Mouse (Mus musculus) MEL (cell line): Measurements from ENCODE around the gene Inip. TPM values are rescaled to one million over a fixed set of nuclear protein-coding genes. Genes with fewer than 3 reads are reported as not detected.

Experiments used
- DNase-seq: peaks from one replicate; pipeline ENCODE4 v3.0.0; 2011; ENCODE audit warnings: low read depth, low spot score
- H3K27ac ChIP-seq: 2 replicates; pipeline ENCODE4 v1.5.1; 2012; ENCODE audit warnings: low read depth, mild to moderate bottlenecking, control low read depth, low read length, moderate library complexity; ENCODE audit not compliant: control insufficient read depth
- H3K27me3 ChIP-seq, 2 experiments: fragments of 150-350 bp in 1 of 2; sonication (generic) in 1 of 2; 2 replicates each; pipeline ENCODE4 v1.6.1; 2012; ENCODE audit warnings: low read length in 2 of 2, mild to moderate bottlenecking in 2 of 2, improper control_type of control experiment in 1 of 2, moderate library complexity in 1 of 2; ENCODE audit not compliant: insufficient read depth in 2 of 2, control insufficient read depth in 1 of 2
- H3K36me3 ChIP-seq, 2 experiments: 2 replicates each; pipeline ENCODE4 v1.6.1; 2012 to 2014; ENCODE audit warnings: low read length in 2 of 2, improper control_type of control experiment in 1 of 2, inconsistent platforms in 1 of 2, mild to moderate bottlenecking in 1 of 2; ENCODE audit not compliant: insufficient read depth in 2 of 2, control insufficient read depth in 1 of 2
- H3K4me1 ChIP-seq, 2 experiments: fragments of 150-350 bp in 1 of 2; sonication (generic) in 1 of 2; 2 replicates each; pipeline ENCODE4 v1.6.1; 2012; ENCODE audit warnings: low read length in 2 of 2, improper control_type of control experiment in 1 of 2, mild to moderate bottlenecking in 1 of 2; ENCODE audit not compliant: insufficient read depth in 2 of 2, control insufficient read depth in 1 of 2
- H3K4me3 ChIP-seq, 2 experiments: fragments of 150-350 bp in 1 of 2; sonication (generic) in 1 of 2; 2 replicates each; pipeline ENCODE4 v1.5.1; 2012; ENCODE audit warnings: low read depth in 2 of 2, low read length in 2 of 2, mild to moderate bottlenecking in 2 of 2, moderate library complexity in 2 of 2, control low read depth in 1 of 2, improper control_type of control experiment in 1 of 2; ENCODE audit not compliant: control insufficient read depth in 1 of 2, insufficient read depth in 1 of 2
- H3K79me2 ChIP-seq: 2 replicates; pipeline ENCODE4 v1.6.1; 2012; ENCODE audit warnings: mild to moderate bottlenecking, low read length, moderate library complexity; ENCODE audit not compliant: control insufficient read depth, poor library complexity, insufficient read depth
- H3K9ac ChIP-seq: 2 replicates; pipeline ENCODE4 v1.6.1; 2012; ENCODE audit warnings: low read depth, mild to moderate bottlenecking, control low read depth, low read length, moderate library complexity; ENCODE audit not compliant: control insufficient read depth, poor library complexity, severe bottlenecking
- H3K9me3 ChIP-seq: fragments of 150-350 bp; sonication (generic); replicated peaks from 2 replicates; pipeline ENCODE4 v1.6.1; 2012; ENCODE audit warnings: mild to moderate bottlenecking, low read length, improper control_type of control experiment, moderate library complexity; ENCODE audit not compliant: insufficient read depth
- BHLHE40 ChIP-seq: IDR thresholded peaks from 2 replicates; pipeline ENCODE4 v1.6.1; 2012; ENCODE audit warnings: low read depth, mild to moderate bottlenecking, inconsistent platforms, low read length, improper control_type of control experiment, borderline replicate concordance
- CHD1 ChIP-seq: IDR thresholded peaks from 2 replicates; pipeline ENCODE4 v1.6.1; 2012; ENCODE audit warnings: low read depth, mild to moderate bottlenecking, inconsistent platforms, low read length, improper control_type of control experiment
- CHD2 ChIP-seq: IDR thresholded peaks from 2 replicates; pipeline ENCODE4 v1.6.1; 2011; ENCODE audit warnings: low read length, improper control_type of control experiment
- CTCF ChIP-seq, 3 experiments: IDR thresholded peaks in 2 of 3; conservative IDR thresholded peaks in 1 of 3; 2 replicates each; pipeline ENCODE4 v1.5.1; 2011 to 2012; ENCODE audit warnings: low read length in 3 of 3, low read depth in 2 of 3, mild to moderate bottlenecking in 2 of 3, improper control_type of control experiment in 1 of 3, inconsistent platforms in 1 of 3, mixed read lengths in 1 of 3, moderate library complexity in 1 of 3; ENCODE audit not compliant: control insufficient read depth in 1 of 3, insufficient read depth in 1 of 3, poor library complexity in 1 of 3, severe bottlenecking in 1 of 3
- E2F4 ChIP-seq: IDR thresholded peaks from 2 replicates; pipeline ENCODE4 v1.6.1; 2011; ENCODE audit warnings: low read depth, low read length, improper control_type of control experiment, borderline replicate concordance
- EP300 ChIP-seq, 2 experiments: IDR thresholded peaks; 2 replicates each; pipeline ENCODE4 v1.6.1; 2011; ENCODE audit warnings: improper control_type of control experiment in 2 of 2, low read length in 2 of 2, low read depth in 1 of 2, mild to moderate bottlenecking in 1 of 2
- ETS1 ChIP-seq: IDR thresholded peaks from 2 replicates; pipeline ENCODE4 v1.6.1; 2012; ENCODE audit warnings: low read depth, mild to moderate bottlenecking, inconsistent platforms, low read length, improper control_type of control experiment, moderate library complexity
- GABPA ChIP-seq: IDR thresholded peaks from 2 replicates; pipeline ENCODE4 v1.6.1; 2012; ENCODE audit warnings: low read depth, mild to moderate bottlenecking, inconsistent platforms, low read length, improper control_type of control experiment, moderate library complexity
- GATA1 ChIP-seq: IDR thresholded peaks from 2 replicates; pipeline ENCODE4 v1.6.1; 2011; ENCODE audit warnings: low read depth, low read length, improper control_type of control experiment
- HCFC1 ChIP-seq: IDR thresholded peaks from 2 replicates; pipeline ENCODE4 v1.6.1; 2012; ENCODE audit warnings: low read depth, mild to moderate bottlenecking, inconsistent platforms, low read length, improper control_type of control experiment, moderate library complexity
- JUND ChIP-seq: IDR thresholded peaks from 2 replicates; pipeline ENCODE4 v1.6.1; 2011; ENCODE audit warnings: low read depth, mild to moderate bottlenecking, improper control_type of control experiment, low read length
- MAFK ChIP-seq: IDR thresholded peaks from 2 replicates; pipeline ENCODE4 v1.6.1; 2011; ENCODE audit warnings: low read depth, mild to moderate bottlenecking, low read length, improper control_type of control experiment, borderline replicate concordance
- MAX ChIP-seq: IDR thresholded peaks from 2 replicates; pipeline ENCODE4 v1.6.1; 2011; ENCODE audit warnings: low read length, improper control_type of control experiment
- MAZ ChIP-seq: IDR thresholded peaks from 2 replicates; pipeline ENCODE4 v1.6.1; 2012; ENCODE audit warnings: low read depth, mild to moderate bottlenecking, inconsistent platforms, low read length, improper control_type of control experiment
- MEF2A ChIP-seq: IDR thresholded peaks from 2 replicates; pipeline ENCODE4 v1.6.1; 2014; ENCODE audit warnings: low read depth, mild to moderate bottlenecking, inconsistent platforms, low read length, improper control_type of control experiment; ENCODE audit not compliant: poor library complexity, insufficient replicate concordance, severe bottlenecking; ENCODE audit errors: extremely low read depth
- MYB ChIP-seq: IDR thresholded peaks from 2 replicates; pipeline ENCODE4 v1.6.1; 2011; ENCODE audit warnings: mild to moderate bottlenecking, low read depth, low read length, improper control_type of control experiment
- MYC ChIP-seq: IDR thresholded peaks from 2 replicates; pipeline ENCODE4 v1.6.1; 2011; ENCODE audit warnings: low read depth, mild to moderate bottlenecking, low read length, improper control_type of control experiment, moderate library complexity
- NELFE ChIP-seq: IDR thresholded peaks from 2 replicates; pipeline ENCODE4 v1.6.1; 2011; ENCODE audit warnings: low read depth, low read length, improper control_type of control experiment
- POLR2A ChIP-seq, 2 experiments: IDR thresholded peaks; 2 replicates each; pipeline ENCODE4 v1.6.1; 2011 to 2012; ENCODE audit warnings: low read length in 2 of 2, mild to moderate bottlenecking in 2 of 2, control low read depth in 1 of 2, improper control_type of control experiment in 1 of 2, low read depth in 1 of 2, moderate library complexity in 1 of 2; ENCODE audit not compliant: control insufficient read depth in 1 of 2, insufficient read depth in 1 of 2, poor library complexity in 1 of 2
- POLR2AphosphoS2 ChIP-seq: IDR thresholded peaks from 2 replicates; pipeline ENCODE4 v1.6.1; 2011; ENCODE audit warnings: low read length, improper control_type of control experiment
- POLR2AphosphoS5 ChIP-seq: IDR thresholded peaks from 2 replicates; pipeline ENCODE4 v1.6.1; 2012; ENCODE audit warnings: low read depth, borderline replicate concordance, mild to moderate bottlenecking, inconsistent platforms, low read length, moderate library complexity, mixed read lengths
- RCOR1 ChIP-seq: IDR thresholded peaks from 2 replicates; pipeline ENCODE4 v1.6.1; 2012; ENCODE audit warnings: low read depth, mild to moderate bottlenecking, inconsistent platforms, low read length, improper control_type of control experiment
- SIN3A ChIP-seq: IDR thresholded peaks from 2 replicates; pipeline ENCODE4 v1.6.1; 2012; ENCODE audit warnings: low read length, improper control_type of control experiment, inconsistent platforms
- TAL1 ChIP-seq: IDR thresholded peaks from 2 replicates; pipeline ENCODE4 v1.6.1; 2012; ENCODE audit warnings: mild to moderate bottlenecking, inconsistent platforms, low read length, moderate library complexity, mixed read lengths
- TBP ChIP-seq: IDR thresholded peaks from 2 replicates; pipeline ENCODE4 v1.8.0; 2011; ENCODE audit warnings: low read depth, low read length, improper control_type of control experiment
- TCF12 ChIP-seq: IDR thresholded peaks from 2 replicates; pipeline ENCODE4 v1.6.1; 2014; ENCODE audit warnings: low read depth, mild to moderate bottlenecking, inconsistent platforms, low read length, improper control_type of control experiment, moderate library complexity
- UBTF ChIP-seq: IDR thresholded peaks from 2 replicates; pipeline ENCODE4 v1.6.1; 2012; ENCODE audit warnings: low read depth, mild to moderate bottlenecking, inconsistent platforms, low read length, improper control_type of control experiment, moderate library complexity, borderline replicate concordance; ENCODE audit not compliant: insufficient read depth
- USF1 ChIP-seq: IDR thresholded peaks from 2 replicates; pipeline ENCODE4 v1.6.1; 2014; ENCODE audit warnings: low read depth, mild to moderate bottlenecking, inconsistent platforms, low read length, improper control_type of control experiment, moderate library complexity
- USF2 ChIP-seq, 2 experiments: IDR thresholded peaks; 2 replicates each; pipeline ENCODE4 v1.6.1; 2011 to 2012; ENCODE audit warnings: improper control_type of control experiment in 2 of 2, low read length in 2 of 2, borderline replicate concordance in 1 of 2, inconsistent platforms in 1 of 2, low read depth in 1 of 2, mild to moderate bottlenecking in 1 of 2; ENCODE audit not compliant: insufficient read depth in 1 of 2
- ZC3H11A ChIP-seq: IDR thresholded peaks from 2 replicates; pipeline ENCODE4 v1.6.1; 2012; ENCODE audit warnings: low read depth, mild to moderate bottlenecking, inconsistent platforms, low read length, improper control_type of control experiment
- ZKSCAN1 ChIP-seq: IDR thresholded peaks from 2 replicates; pipeline ENCODE4 v1.6.1; 2012; ENCODE audit warnings: low read depth, mild to moderate bottlenecking, inconsistent platforms, low read length, improper control_type of control experiment, moderate library complexity
- ZMIZ1 ChIP-seq: IDR thresholded peaks from 2 replicates; pipeline ENCODE4 v1.6.1; 2012; ENCODE audit warnings: low read depth, mild to moderate bottlenecking, inconsistent platforms, low read length, improper control_type of control experiment, moderate library complexity
- ZNF384 ChIP-seq: IDR thresholded peaks from 2 replicates; pipeline ENCODE4 v1.6.1; 2012; ENCODE audit warnings: low read depth, mild to moderate bottlenecking, inconsistent platforms, low read length, improper control_type of control experiment
- polyA plus RNA-seq, 2 experiments: library from polyadenylated mRNA; stranded (reverse) in 1 of 2; unstranded in 1 of 2; fragments of >175 nt in 1 of 2; fragments of >200 nt in 1 of 2; gene quantifications; 2 replicates each; pipeline versions ENCODE4 v1.2.1 to v1.2.4; 2012; ENCODE audit warnings: low replicate concordance in 2 of 2, low read depth in 1 of 2; ENCODE audit not compliant: insufficient read length in 2 of 2, insufficient read depth in 1 of 2, missing spikeins in 1 of 2
- total RNA-seq: library from RNA; depleted of rRNA; stranded (reverse); fragments of 300-350 nt; gene quantifications from 2 replicates; pipeline ENCODE4 v1.2.3, GENCODE M21; 2012

Gene Inip
- total and polyA plus RNA-seq, 3 experiments: 42.4 to 50.3 TPM; not detected in 1

DNA sequence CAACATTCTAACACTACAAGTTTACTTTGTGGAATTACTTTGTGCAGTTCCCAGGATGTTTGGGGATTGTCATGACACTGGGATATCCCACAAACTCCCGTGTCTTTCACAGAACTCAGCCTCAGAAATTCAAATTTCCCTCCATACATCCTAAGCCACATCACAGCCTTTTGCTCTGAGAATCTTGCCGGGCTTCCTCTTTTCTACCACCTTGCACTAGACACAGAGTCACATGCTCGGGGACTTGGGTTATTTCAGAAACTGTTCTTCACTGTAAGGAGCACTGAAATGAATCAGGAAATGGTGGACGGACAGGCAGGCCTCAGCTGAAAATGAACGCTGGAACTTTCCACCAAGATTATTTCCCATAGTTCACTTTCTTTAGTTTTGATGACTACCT, 2.0 kb upstream of the Inip start (continued):
- TF ChIP-seq GATA1 (no peak; the same call in 1 of the 2 replicates), CHD1 (no peak)
- TF ChIP-seq, all 39 proteins: peak for 17

GRCm38 (mm10) chr4:59802792-59803191, 1.4 kb upstream of the Inip start:
- Histone ChIP-seq H3K4me3 (no peak overlapping the region), H3K27ac (peak overlapping the region; percentile 85), H3K36me3 (peaks cover 0 to 19% of the 10 kb centered on the region in 2 experiments; a peak in 2 of 4 replicates), H3K9me3 (no peaks in the 10 kb centered on the region), H3K9ac (no peak overlapping the region), H3K4me1 (peaks cover 12 to 28% of the 10 kb centered on the region in 2 experiments), H3K27me3 (no peaks in the 10 kb centered on the region), H3K79me2 (no peaks in the 10 kb centered on the region; the same call in 1 of the 2 replicates)
- TF ChIP-seq BHLHE40: no peak
- TF ChIP-seq JUND: no peak
- TF ChIP-seq HCFC1: no peak
- no peak for TF ChIP-seq ZMIZ1
- TF ChIP-seq ZNF384: peak; percentile 95
- TF ChIP-seq TCF12: peak; percentile 82
- no peak for TF ChIP-seq POLR2AphosphoS5
- no peak for TF ChIP-seq ZKSCAN1
- no peak for TF ChIP-seq CHD1
- no peak for TF ChIP-seq NELFE
- TF ChIP-seq E2F4: no peak
- TF ChIP-seq MAFK: no peak
- TF ChIP-seq MEF2A: no peak
- no peak for TF ChIP-seq MAZ
- TF ChIP-seq GABPA: no peak
- TF ChIP-seq SIN3A: peak; percentile 14
- TF ChIP-seq ZC3H11A: no peak
- TF ChIP-seq POLR2A (IDR thresholded peaks at IDR 0.05; ENCODE audit: control insufficient read depth in 1 of 2, insufficient read depth in 1 of 2, low read depth in 1 of 2, low read length in 2 of 2, poor library complexity in 1 of 2): no peak
- 0 out of 2 replicates have a peak, but pooled peaks have one; percentile 13 for TF ChIP-seq TBP
- TF ChIP-seq TAL1: peak; percentile 42; the same call in 1 of the 2 replicates
- peak; percentile 31 to 80; a peak in 2 of 4 replicates for TF ChIP-seq EP300 (IDR thresholded peaks at IDR 0.05; ENCODE audit: low read depth in 1 of 2, low read length in 2 of 2)
- TF ChIP-seq USF2 (IDR thresholded peaks at IDR 0.05; ENCODE audit: borderline replicate concordance in 1 of 2, insufficient read depth in 1 of 2, low read depth in 1 of 2, low read length in 2 of 2): no peak
- no peak for TF ChIP-seq CHD2
- TF ChIP-seq GATA1: peak; percentile 70
- no peak for TF ChIP-seq UBTF
- no peak for TF ChIP-seq MAX
- no peak for TF ChIP-seq POLR2AphosphoS2
- TF ChIP-seq RCOR1: no peak; the same call in 1 of the 2 replicates
- no peak for TF ChIP-seq MYC
- no peak for TF ChIP-seq USF1
- no peak for TF ChIP-seq CTCF (IDR thresholded peaks at IDR 0.05 in 2 of 3, conservative IDR thresholded peaks at IDR 0.05 in 1 of 3; ENCODE audit: control insufficient read depth in 1 of 3, insufficient read depth in 1 of 3, low read depth in 2 of 3, low read length in 3 of 3, poor library complexity in 1 of 3, severe bottlenecking in 1 of 3)
- peak; percentile 80 for TF ChIP-seq ETS1
- TF ChIP-seq MYB: no peak
- DNase-seq: peak; percentile 80
